ENCODE assay signal across 21 mouse cellular contexts in the genomic region with DNA sequence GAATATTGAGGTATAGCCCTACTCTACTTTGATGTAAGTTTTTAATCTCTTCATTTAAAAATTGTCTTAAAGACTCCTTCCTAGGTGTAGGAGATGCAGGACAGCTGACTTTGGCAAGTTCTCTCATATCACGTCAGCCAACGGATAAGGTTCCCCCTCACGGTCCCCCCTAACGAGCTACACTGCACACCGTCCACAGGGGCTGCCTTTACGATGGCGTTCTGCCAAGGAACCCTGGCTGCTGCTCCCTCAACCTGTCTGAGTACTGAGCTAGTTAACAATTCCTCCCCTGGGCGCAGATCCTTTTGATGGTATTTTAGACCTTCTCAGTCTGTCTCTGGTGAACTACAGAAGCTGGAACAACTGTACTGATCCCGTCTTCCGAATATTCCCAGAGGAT.
"Had no signal": no experiment of that assay in that cellular context is flagged by ENCODE, and none has a peak within 500 bp of the region (broad histone marks: within the 10 kb centered on the region; RNA-seq: fewer than 3 reads in every experiment).

No protein-coding gene starts in this region.

- H3K4me3 ChIP-seq: kidney, embryonic 15.5 days; limb, embryonic 12.5 days; liver, embryonic 13.5 days; megakaryocyte, embryonic 14.5 days; midbrain, embryonic 10.5 days; midbrain, embryonic 13.5 days; myocyte; neural tube, embryonic 13.5 days; stomach, embryonic 15.5 days had no signal

- DNase-seq: kidney, adult 11 months; kidney, adult 8-10 months; kidney, postnatal 10 days; kidney, postnatal 4 days; liver, embryonic 13.5 days; lung, adult 2 months; lung, postnatal 36 days; retina, postnatal 1 day; right cerebral cortex, postnatal 25 days; spleen, adult 18-20 months; thymus, postnatal 25 days had no signal

- H3K27ac ChIP-seq: kidney, embryonic 15.5 days; limb, embryonic 12.5 days; liver, embryonic 13.5 days; midbrain, embryonic 10.5 days; midbrain, embryonic 13.5 days; neural tube, embryonic 13.5 days; stomach, embryonic 15.5 days had no signal

- H3K9me3 ChIP-seq: kidney, embryonic 15.5 days; limb, embryonic 12.5 days; liver, embryonic 13.5 days; midbrain, embryonic 13.5 days; neural tube, embryonic 13.5 days; stomach, embryonic 15.5 days had no signal

- H3K4me1 ChIP-seq: kidney, embryonic 15.5 days; liver, embryonic 13.5 days; midbrain, embryonic 10.5 days; midbrain, embryonic 13.5 days; neural tube, embryonic 13.5 days; stomach, embryonic 15.5 days had no signal

- H3K9ac ChIP-seq: kidney, embryonic 15.5 days; limb, embryonic 12.5 days; liver, embryonic 13.5 days; midbrain, embryonic 13.5 days; neural tube, embryonic 13.5 days; stomach, embryonic 15.5 days had no signal

- ATAC-seq: lung, postnatal 0 days; midbrain, embryonic 13.5 days; midbrain, embryonic 16.5 days had no signal

- H3K27me3 ChIP-seq: kidney, embryonic 15.5 days; limb, embryonic 12.5 days; liver, embryonic 13.5 days; megakaryocyte, embryonic 14.5 days; midbrain, embryonic 13.5 days; neural tube, embryonic 13.5 days; stomach, embryonic 15.5 days had no signal

- H3K4me2 ChIP-seq: kidney, embryonic 15.5 days; limb, embryonic 12.5 days; liver, embryonic 13.5 days; midbrain, embryonic 13.5 days; neural tube, embryonic 13.5 days; stomach, embryonic 15.5 days had no signal
